Mouse (Mus musculus) spleen, postnatal 36 days (tissue): Measurements from ENCODE around the gene Usp17la.
"Not testable (repeated sequence)": the region's sequence is repeated elsewhere in the genome, so short reads cannot be mapped to it uniquely, and the experiment has no call there.

Experiments used
- DNase-seq, 2 experiments: peaks; one replicate each; pipeline ENCODE4 v3.0.0; 2022; ENCODE audit warnings: low spot score in 2 of 2, mixed read lengths in 1 of 2

The Usp17la gene

DNA sequence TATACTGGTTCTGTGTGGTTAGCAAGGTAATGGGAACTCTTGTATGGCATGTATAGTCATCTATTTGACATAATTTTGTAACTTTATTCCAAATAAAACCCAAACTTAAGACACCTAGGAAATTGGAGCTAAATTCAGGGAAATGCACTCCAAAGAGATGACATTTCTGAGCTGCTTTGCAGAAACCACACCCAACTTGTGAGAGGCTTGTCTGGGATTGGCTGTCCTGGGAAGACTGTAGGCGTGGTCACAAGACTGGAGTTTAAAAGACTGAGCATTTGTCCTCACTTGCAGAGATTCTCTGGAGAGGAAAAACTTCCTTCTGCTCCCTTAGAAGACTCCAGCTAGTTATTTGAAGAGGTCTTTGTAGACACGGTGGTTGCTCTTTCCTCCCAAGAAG is at the start of gene Usp17la:
Gene Usp17la, plus strand, starts transcription at position 301 of the 400 bp plus-strand sequence.
- not testable (repeated sequence) for DNase-seq

DNA sequence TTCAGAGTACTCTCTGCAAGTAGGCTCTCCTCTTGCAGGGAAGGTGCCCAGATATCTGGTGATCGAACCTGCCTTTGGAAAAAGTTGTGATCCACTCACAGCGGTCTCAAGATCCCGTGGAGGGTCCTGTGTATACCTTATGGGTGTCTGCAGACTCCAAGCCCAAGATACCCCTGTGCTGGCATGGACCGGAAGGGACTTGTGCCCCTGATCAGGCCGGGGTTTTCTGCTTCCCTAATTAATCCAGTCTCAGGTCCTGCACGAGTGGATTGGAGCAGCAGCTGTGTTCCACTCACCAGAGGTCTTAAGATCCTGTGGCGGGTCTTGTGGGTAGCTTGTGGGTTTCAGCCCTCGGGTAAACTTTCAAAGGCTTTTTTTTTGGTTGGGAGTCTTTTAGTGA is 46.5 kb upstream of the Usp17la start:
- not testable (repeated sequence) for DNase-seq

DNA sequence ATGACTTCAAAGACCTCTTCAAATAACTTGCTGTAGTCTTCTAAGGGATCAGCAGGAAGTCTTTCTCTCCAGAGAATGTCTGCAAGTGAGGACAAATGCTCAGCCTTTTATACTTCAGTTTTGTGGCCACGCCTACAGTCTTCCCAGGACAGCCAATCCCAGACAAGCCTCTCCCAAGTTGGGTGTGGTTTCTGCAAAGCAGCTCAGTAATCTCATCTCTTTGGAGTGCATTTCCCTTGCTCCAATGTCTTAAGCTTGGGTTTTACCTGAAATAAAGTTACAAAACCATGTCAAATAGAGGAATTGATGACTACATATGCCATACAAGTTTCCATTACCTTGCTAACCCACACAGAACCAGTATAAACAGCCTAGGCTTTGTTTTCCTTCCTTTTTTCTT is 14.3 kb upstream of the Usp17la start, which contains the start of gene Usp17lb:
Gene Usp17lb, minus strand, starts transcription at position 101 of the 400 bp plus-strand sequence.
- no peak for DNase-seq

DNA sequence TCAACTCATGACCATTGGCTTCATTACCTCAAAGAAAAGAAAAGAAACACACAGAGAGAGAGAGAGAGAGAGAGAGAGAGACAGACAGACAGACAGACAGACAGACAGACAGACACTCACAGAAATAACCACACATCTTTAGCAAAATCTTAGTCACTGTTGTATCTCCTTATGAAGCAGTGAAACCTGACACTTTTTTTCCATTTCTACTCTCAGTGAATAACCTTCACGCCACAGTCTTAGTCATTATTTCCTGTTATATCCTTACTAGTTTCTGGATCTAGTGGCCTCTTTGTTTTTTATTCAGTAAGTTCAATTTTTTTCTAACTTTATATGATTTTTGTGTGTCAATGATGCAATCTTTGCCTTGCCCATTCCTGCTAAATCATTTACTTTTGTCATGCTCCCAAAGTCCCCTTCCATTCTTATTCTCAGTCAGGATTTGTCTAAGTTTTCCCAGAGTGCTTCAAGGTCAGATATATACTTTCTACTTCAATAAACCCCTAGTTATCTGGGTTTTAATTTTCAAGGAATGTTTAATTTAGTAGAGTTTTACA is 13.0 kb upstream of the Usp17la start:
- no peak for DNase-seq

DNA sequence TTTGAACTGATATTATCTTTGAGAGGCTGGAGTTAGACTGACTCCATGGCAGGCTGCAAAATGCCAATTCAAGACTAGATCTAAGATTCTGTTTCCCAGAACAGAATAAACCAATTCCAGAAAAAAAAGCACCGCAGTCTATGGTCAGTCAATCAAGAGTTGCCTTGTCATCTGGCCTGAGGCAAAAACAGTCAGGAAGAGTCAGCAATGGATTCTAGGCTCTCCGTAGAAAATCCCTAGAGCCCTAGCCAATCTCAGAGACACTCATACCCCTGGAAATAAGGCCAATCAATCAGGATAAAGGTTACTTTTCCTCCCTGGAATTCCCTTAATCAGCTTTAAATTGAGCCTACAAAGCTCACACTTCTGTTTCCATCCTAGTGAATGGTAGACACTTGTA is 5.3 kb upstream of the Usp17la start:
- not testable (repeated sequence) for DNase-seq

DNA sequence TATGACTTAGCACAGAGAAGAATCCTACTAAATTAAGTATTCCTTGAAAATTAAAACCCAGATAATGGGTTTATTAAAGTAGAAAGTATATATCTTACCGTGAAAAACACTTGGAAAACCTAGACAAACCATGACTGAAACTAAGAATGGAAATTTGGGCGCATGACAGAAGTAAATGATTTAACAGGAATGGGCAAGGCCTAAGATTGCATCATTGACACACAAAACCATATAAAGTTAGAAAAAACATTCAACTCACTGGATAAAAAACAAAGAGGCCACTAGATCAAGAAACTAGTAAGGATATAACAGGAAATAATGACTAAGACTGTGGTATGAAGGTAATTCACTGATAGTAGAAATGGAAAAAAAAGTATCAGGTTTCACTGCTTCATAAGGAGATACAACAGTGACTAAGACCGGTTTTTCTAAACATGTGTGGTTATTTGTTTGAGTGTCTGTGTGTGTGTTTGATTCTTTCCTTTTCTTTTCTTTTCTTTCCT is 1.5 kb upstream of the Usp17la start:
- no peak for DNase-seq

DNA sequence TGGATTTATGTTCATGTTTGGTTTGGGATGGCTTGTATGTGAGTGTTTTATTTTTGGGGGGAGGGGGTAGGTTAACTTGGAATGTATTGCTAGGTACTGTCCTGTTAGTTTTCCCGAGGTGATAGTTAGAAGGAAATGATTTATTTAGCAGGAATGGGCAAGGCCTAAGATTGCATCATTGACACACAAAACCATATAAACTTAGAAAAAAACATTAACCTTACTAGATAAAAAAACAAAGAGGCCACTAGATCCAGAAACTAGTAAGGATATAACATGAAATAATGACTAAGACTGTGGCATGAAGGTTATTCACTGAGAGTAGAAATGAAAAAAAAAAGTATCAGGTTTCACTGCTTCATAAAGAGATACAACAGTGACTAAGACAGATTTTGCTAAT is 874 bp downstream of the Usp17la start:
- DNase-seq, result no peak

DNA sequence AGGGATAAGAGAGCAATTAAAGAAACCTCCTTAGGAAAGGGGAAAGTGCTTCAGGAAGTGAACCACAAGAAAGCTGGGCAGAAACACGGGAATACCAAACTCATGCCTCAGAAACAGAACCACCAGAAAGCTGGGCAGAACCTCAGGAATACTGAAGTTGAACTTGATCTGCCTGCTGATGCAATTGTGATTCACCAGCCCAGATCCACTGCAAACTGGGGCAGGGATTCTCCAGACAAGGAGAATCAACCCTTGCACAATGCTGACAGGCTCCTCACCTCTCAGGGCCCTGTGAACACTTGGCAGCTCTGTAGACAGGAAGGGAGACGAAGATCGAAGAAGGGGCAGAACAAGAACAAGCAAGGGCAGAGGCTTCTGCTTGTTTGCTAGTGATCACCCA is 4.6 kb downstream of the Usp17la start:
- DNase-seq, result no peak

DNA sequence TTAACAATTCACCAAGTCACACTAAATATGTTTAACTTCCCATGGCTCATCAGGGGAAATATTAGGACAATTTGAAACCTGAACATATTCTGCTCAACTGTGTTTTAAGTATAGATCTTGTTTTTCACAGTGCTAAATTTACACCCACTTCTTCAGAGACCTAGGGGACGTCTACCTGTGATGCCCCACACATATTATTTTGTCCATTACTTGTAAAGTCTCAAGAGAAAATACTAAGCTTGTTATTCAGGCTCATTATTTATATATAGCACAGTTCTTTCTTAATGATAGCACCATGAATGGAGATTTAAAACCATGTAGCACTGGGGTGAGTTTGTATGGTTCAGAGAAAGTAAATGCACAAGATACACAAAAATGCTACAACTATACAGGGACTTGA is 20.9 kb downstream of the Usp17la start, which contains the start of gene Olfr665:
Gene Olfr665, plus strand, starts transcription at position 301 of the 400 bp plus-strand sequence.
- DNase-seq, result no peak

DNA sequence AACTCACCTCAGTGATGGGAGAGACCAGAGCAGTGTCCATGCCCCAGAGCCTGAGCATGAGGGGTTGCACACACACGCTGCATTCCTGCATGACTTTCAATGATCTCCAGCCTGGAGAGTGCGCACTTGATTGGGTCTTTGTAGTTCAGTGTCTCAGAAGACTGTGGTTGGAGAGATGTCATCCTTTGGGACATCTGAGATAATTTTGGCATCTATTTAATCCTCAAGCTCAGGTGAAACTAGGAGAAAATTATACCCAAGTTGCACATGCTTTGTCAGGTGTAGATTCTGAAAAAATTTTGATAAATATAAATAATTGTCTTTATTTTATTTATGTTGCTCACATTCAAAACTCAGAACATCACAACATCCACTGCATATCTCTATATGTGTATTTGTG is 39.0 kb downstream of the Usp17la start, which contains the start of gene Olfr666:
Gene Olfr666, minus strand, starts transcription at position 101 of the 400 bp plus-strand sequence.
- DNase-seq, result no peak
